Mouse (Mus musculus) megakaryocyte progenitor cell, adult 5-6 weeks (primary cell): ENCODE measurements around the gene Wnt5b. TPM values are rescaled to one million over a fixed set of nuclear protein-coding genes. Genes with fewer than 3 reads are reported as not detected.
"Not testable (repeated sequence)": the region's sequence is repeated elsewhere in the genome, so short reads cannot be mapped to it uniquely, and the experiment has no call there.

ENCODE experiments used
- ATAC-seq: replicated peaks from 2 replicates; pipeline ENCODE4 v1.8.0; 2016; ENCODE audit warnings: mild to moderate bottlenecking, moderate TSS enrichment, inconsistent platforms; ENCODE audit not compliant: poor library complexity
- total RNA-seq, 2 experiments: library from RNA; stranded (forward) in 1 of 2; stranded (reverse) in 1 of 2; fragments of 157-497, 149-512 nt in 1 of 2; fragments of 200-1000 nt in 1 of 2; gene quantifications; 2 replicates each; pipeline versions ENCODE4 v1.2.3 to v1.2.4; 2015 to 2017

The Wnt5b gene
- total RNA-seq, 2 experiments from 2014 or later = not detected

DNA sequence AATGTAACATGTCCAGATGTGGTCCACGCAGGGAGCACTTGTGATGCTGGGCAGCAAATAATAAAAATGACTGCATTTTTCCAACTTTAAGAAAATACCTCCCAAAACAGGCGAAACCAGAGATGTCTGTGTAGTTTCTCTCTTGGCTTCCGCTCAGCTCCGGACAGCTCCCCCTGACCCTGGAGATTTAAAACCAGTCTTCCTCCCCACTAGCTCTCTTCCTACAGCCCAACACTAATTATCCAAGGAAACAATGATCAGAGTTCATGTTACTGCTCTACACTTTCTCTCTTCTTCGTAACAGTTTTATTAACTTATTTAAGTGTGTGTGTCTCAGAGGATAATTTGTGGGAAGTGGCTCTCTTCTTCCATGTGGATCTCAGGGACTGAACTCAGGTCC is 83.8 kb downstream of the Wnt5b start:
- ATAC-seq = no peak

DNA sequence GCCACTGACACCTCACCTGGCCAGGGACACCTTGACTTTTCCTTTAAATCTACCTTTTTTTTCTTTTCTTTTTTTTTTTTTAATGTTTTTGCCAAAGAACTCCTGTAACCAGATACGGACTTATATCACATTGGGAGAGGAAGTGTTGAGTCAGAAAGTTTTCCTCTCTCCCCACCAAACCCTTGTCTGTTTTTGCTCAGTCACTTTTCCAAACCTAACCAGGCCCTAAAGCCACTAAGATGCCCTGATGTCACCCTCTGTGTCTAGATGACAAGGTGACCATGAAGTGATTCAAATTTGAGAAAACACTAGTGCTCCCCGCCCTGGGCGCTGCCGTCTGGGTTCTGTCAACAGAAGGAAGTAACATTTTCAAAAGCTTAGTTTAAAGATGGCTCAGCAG is 85.1 kb downstream of the Wnt5b start:
- ATAC-seq = no peak

- no peak for ATAC-seq
Observed at GRCm38 (mm10) chr6:119458166-119458565, 86.0 kb downstream of the Wnt5b start.

DNA sequence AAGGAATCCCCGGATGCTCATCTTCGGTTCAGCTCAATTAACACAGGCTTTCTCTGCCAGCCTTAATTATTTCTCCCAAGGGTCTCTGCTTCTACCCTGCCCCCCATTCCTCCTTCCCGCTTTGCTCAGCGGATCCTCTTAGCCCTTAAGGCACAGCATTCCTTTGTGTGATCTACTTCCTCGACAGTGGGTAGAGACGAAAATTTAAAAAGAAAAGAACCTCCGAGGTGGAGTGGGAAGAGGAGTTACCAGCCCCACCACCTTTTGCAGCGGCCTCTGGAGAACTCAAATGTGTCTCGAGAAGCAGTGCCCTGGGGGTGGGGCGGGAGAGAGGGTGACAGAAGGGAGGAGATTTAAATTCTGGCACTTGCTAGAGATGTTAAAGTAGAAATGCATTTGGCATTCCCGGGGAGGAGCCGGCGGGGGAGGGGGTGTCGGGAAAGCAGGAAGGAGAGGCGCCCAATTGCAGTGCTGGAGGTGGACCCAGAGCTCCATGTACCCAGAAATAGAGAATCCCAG is 92.1 kb downstream of the Wnt5b start:
- ATAC-seq = no peak

DNA sequence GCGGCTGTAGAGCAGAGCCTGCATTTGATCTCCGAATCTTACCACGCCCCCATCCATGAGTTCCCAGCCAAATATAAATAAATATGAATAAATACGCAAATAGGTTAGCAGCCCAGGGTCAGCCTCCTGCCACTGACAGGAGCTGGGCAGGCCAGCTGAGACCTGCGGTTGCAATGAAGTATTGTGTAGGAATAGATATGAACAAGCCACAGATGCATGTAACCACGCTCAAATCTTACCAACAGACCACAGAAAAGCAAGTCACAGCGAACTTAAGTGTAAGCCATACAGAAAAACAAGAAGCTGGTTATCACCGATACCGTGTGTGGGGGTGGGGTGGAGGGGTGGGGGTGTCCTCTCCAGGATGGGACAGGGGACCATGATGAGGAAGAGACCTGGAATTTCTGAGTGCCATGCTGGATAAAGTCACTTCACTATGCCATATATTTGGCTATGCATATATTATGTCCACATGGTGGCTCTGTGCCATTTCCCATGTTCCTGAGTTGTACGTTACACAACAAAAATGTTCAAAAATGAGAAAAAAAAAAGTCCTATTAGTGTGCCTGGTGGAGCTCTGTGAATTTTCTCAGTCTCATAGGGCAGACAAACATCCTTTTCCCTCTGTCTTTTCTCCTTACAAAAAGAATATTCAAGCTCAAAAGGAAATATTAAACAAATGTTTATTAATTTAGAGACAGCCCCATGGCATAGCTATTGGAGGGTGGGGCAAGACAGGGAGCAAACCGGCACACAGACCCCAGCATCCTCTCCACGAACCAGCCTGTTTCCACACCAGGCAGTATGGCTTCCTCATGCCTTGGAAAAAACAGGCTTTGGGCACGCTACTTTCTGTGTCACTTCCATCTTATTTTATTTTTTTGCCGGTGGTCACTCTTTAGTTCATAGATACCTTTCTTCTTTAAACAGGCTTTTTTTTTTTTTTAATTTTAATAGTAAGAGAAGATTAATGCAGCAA is 92.9 kb downstream of the Wnt5b start:
- ATAC-seq = peak; percentile 74

DNA sequence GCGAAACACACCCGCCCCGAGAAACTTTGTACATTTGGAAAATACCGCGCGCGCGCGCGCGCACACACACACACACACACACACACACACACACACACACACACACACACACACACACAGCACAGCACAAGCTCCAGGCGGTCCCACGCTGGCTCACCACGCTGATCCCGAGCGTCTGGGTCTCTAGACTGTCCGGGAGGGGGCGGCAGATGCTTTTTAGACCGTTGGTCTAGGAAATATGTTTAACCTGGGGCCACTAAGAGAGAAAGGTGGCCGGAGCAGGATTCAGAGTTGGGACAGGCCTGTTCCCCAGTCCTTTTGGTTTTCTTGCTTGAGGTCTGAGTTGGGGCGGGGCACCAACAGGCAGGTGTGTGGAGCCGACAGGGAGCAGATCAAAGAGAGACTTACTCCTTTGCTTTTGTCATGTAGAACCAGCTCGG is 95.1 kb downstream of the Wnt5b start:
- ATAC-seq = peak; percentile 40

DNA sequence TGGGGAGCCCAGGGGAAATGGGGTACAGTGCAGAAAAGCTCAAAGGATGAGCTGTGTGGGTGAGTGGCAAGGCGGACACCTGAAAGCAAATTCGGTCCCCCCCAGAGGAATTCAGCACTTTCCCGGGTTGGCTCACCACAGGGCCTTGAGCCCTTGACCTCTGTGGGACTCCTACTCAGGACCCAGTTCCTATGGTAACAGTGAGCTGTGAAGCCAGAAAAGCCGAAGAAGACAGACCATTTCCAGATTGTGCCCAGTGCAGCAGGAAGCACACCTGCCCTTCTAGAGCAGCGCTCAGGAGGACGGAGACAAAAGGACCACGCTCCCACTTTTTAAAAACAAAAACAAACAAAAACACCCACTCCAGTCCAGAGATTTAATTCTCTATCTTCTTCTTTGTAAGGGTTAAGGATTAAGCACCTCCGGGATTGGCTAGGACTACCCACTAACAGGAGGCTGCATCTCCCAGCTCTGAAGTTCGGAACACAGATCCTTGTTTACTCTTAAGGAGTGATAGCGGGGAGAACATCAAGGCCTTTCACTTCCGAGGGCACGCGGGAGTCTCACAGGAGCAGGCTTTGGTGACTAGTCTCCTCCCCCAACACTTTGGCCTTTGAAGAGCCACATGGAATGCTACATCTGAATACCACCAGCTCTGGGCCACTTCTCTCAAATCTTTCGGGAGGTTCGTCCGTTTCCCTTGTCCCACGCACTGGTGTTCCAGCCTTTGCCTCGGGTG is 95.7 kb downstream of the Wnt5b start:
- ATAC-seq = no peak

- peak; percentile 24; the same call in 1 of the 2 replicates for ATAC-seq
Observed at GRCm38 (mm10) chr6:119445671-119446607, 98.2 kb downstream of the Wnt5b start.

DNA sequence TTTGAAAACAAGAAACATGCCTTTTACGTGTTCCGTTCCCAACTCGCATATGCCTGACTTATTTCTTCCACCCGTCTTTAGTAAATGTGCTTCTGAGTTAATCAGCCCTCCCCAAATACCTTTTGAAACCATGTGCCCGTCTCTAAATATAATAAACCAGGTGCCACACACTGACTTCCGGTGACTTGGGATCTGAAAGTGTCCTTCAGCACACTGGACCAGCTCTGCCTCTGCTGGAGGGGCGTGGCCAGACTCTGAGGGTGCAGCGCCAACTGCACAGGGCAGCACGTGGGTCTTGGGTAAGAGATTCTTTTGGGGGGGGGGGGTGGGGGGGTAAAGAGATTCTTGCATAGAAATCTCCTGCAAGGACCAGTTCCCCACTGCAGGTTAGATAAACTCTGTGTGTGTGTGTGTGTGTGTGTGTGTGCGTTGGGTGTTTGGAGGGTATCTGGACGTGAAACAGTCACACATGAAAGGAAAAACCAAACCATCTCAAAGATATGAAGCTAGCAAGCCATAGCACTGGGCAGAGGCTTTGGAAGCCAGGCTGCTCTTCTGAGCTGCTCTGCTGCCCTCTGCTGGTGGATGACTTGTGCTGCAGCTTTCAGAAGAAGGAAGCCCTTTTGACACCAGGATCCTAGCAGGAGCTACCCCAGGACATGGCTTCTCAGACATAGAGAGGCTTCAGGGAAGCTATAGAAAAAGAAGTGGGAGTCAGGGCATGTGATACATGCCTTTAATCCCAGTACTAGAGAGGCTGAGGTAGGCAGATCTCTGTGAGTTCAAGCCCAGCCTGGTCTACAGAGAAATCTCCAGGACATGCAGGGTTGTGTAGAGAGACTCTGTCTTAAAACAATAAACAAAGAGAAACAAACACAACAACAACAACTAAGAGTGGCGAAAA is 100.2 kb downstream of the Wnt5b start:
- peak; percentile 86 for ATAC-seq

- ATAC-seq = not testable (repeated sequence)
Observed at GRCm38 (mm10) chr6:119442729-119443128, 101.4 kb downstream of the Wnt5b start.

DNA sequence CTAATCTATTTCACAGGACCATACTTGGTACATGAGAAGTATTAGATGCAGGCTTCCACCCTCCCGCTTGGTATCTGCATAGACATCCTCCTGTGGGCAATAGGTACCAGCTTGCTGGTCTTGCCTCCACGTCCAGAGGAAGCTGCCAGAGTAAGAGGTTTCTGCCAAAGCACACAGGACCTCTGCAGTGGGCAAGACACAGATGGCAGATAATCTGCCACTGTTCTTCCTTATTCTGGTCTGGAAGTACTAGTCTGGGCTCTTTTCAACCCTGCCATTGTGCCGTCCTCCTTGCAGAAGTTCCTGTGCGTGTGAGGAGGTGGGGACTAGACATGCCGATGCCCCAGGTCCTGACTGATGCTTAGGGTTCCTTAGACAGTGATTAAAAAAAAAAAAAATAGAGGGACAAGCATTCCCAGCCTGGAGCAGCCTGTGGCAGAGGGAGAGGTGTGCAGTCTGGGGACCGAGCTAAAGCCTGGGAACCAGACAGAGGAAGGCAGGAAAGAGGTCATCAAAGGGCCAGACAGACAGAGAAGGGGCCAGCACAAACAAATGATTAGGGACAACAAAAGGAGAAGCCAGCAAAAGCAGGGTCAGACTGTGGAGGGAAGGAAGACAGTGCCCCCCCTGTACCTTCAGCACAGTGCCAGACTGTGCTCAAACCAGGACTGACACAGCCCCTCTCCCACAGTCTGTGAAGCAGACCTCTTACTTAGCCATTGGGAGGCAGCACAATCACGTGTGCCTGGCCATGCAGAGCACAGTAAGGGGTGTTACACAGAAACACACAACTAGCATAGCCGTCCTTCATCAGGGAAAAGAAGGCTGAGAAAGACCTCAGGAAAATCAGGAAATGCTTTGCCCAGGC is 106.0 kb downstream of the Wnt5b start:
- ATAC-seq = peak; percentile 62

DNA sequence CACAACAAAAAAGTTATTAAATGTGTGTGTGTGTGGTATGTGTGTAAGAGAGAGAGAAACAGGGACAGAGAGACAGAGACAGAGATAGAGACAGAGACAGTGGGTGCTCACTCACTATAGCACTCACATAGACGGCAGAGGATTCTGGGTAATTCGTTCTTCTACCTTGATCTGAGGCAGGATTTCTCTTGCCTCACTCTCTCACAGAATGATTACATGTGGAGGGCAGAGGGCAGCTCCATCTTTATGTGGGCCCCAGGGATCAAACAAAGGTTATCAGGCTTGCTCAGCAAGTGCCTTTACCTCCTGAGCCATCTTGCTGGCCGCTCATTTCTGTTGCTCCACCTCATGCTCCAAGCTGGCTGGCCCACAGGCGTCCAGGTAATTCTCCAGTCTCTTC is 109.8 kb downstream of the Wnt5b start:
- no peak for ATAC-seq

DNA sequence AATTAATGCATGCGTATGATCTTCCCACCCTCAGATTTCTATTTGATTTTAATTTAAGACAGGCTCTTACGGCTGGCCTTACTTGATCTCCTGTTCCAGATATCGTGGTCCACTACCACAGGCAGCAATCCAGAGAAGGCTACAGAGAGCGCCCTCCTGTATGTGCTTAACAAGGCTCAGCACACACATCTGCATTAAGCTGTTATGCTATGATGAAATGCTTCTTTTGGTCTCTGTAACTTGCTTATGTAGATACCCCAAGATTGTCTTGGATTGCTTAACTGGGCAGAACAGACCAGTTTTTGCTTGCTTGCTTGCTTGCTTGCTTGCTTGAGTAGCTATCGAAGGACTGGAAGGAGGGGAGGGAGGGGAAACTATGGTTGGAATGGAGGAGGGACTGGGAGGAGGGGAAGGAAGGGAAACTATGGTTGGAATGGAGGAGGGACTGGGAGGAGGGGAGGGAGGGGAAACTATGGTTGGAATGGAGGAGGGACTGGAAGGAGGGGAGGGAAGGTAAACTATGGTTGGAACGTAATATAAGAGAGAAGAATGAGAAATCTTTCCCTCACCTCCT is 112.3 kb downstream of the Wnt5b start:
- no peak for ATAC-seq

GRCm38 (mm10) chr6:119430508-119430907 is 113.6 kb downstream of the Wnt5b start:
- peak; percentile 90 for ATAC-seq

DNA sequence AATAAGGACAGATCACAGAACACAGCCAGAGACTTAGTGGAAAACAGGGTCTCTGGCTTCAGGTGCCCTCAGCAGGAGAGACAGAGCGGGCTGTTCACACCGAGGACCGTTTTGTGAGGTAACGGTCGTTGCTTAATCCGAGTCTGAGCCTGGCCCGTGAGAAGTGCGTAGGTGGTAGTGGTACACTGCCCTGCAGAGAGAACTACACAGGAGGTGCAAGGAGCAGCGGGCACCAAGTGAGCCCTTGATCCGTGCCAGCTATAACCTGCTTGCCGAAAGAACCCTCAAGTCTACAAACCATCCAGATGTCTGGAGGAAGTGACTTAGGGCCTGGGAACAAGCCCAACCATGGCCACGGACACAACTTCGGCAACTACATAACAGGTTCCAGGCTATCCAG is 114.8 kb downstream of the Wnt5b start:
- ATAC-seq = no peak

DNA sequence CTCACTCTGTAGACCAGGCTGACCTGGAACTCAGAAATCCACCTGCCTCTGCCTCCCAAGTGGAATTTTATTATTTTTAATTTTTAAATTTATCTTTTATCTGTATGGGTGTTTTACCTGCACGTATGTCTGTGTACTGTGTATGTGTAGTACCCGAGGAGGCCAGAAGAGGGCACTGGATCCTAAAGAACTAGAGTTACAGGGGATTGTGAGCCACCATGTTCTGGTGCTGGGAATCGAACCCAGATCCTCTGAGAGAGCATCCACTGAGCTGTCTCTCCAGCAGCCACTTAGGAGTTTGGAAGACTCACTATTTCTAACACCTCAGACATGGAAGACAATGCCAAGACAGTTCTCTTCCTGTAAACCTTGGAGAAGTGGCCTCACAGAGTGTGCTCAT is 115.5 kb downstream of the Wnt5b start:
- ATAC-seq = peak; percentile 54

DNA sequence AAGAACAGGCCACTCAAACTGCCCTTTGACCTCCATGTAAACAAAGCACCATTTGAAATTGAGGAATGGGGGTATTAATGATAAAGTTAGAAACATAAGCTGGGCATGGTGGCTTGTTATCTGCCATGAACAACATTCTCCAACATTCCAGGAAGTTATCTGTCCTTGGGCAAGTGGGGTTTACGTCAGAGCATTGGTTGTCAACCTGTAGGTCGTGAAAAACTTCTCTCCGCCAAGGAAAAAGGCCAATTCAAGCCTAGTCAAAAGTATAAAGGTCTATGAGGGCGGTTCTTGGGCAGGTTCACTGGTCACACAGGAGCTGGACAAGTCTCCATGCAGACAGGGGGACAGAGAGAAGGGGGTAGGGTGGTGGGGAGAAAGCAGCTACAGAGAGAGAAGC is 123.1 kb downstream of the Wnt5b start:
- ATAC-seq = no peak

- ATAC-seq = no peak
Observed at GRCm38 (mm10) chr6:119420357-119420756, 123.8 kb downstream of the Wnt5b start.
